Mouse (Mus musculus) right cerebral cortex, postnatal 25 days (tissue): ENCODE data around the gene Scgb2b19.
"Not testable (repeated sequence)": the region's sequence is repeated elsewhere in the genome, so short reads cannot be mapped to it uniquely, and the experiment has no call there.

Source experiments
- DNase-seq: peaks from one replicate; pipeline ENCODE4 v3.0.0; 2022

Scgb2b19 gene

DNA sequence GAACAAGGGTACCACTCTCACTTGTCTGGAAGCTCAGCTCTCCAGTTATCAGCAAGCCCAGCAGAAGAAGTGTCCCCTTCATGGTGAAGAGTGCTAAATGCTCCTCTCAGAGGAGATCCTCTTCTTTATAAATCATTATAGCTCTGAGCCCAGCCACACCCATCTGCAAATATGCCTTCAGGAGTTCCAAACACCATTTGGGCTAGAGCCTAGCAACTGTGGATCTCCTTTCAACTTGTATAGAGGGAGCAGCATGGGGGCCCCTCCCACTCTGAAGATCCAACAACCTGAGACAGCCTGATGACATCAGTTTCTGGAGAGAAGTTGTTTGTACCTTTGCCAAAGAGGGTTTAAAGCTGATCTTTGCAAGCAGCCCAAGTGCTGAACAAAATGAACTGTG is at the start of gene Scgb2b19:
TSS of gene Scgb2b19 (minus strand) at position 101 of the 400 bp plus-strand sequence.
- DNase-seq = not testable (repeated sequence)

- not testable (repeated sequence) for DNase-seq
Measured at GRCm38 (mm10) chr7:33286991-33287390, 6.9 kb upstream of the Scgb2b19 start, which contains the start of gene Scgb1b19. Gene Scgb1b19, plus strand, starts transcription at chr7:33287291.
